Mouse (Mus musculus): ENCODE data around the gene Ell. TPM values are rescaled to one million over a fixed set of nuclear protein-coding genes. Genes with fewer than 3 reads are reported as not detected.

Gene Ell
- polyA plus RNA-seq, 1 experiment = 27.9 TPM

- no peaks in the 10 kb centered on the region for H3K27me3 ChIP-seq (ENCODE audit: control insufficient read depth, insufficient read depth, low read length)
- no peak overlapping the region for H3K4me3 ChIP-seq (replicated peaks; ENCODE audit: insufficient read depth, low read depth, low read length)
- 33% methylated on average over 10 of the region's 10 CpGs for WGBS
- peaks cover 5% of the 10 kb centered on the region; the same call in 1 of the 2 replicates for H3K4me1 ChIP-seq (ENCODE audit: control insufficient read depth, insufficient read depth, low read length)
- H3K27ac ChIP-seq (ENCODE audit: insufficient read depth, low read length) = no peak overlapping the region
- TF ChIP-seq CTCF (IDR thresholded peaks at IDR 0.05; ENCODE audit: borderline replicate concordance, insufficient read depth, low read depth, low read length) (no peak), POLR2A (IDR thresholded peaks at IDR 0.05; ENCODE audit: borderline replicate concordance, insufficient read depth, low read length) (no peak)
- DNase-seq = peak in 1 of 2 experiments; percentile 31
Observed at GRCm38 (mm10) chr8:70600473-70601270, 61.4 kb downstream of the Ell start.

GRCm38 (mm10) chr8:70601271-70601649, 62.0 kb downstream of the Ell start:
- WGBS = 4% methylated on average over 26 of the region's 26 CpGs
- DNase-seq = peak; percentile 80 to 86
- no peak overlapping the region for H3K27ac ChIP-seq (ENCODE audit: insufficient read depth, low read length)
- TF ChIP-seq CTCF (IDR thresholded peaks at IDR 0.05; ENCODE audit: borderline replicate concordance, insufficient read depth, low read depth, low read length) (no peak), POLR2A (IDR thresholded peaks at IDR 0.05; ENCODE audit: borderline replicate concordance, insufficient read depth, low read length) (no peak)
- no peaks in the 10 kb centered on the region for H3K27me3 ChIP-seq (ENCODE audit: control insufficient read depth, insufficient read depth, low read length)
- peaks cover 5% of the 10 kb centered on the region; the same call in 1 of the 2 replicates for H3K4me1 ChIP-seq (ENCODE audit: control insufficient read depth, insufficient read depth, low read length)
- no peak overlapping the region for H3K4me3 ChIP-seq (replicated peaks; ENCODE audit: insufficient read depth, low read depth, low read length)

- peaks cover 10% of the 10 kb centered on the region; the same call in 1 of the 2 replicates for H3K4me1 ChIP-seq (ENCODE audit: control insufficient read depth, insufficient read depth, low read length)
- no peak overlapping the region for H3K4me3 ChIP-seq (replicated peaks; ENCODE audit: insufficient read depth, low read depth, low read length)
- no peaks in the 10 kb centered on the region for H3K27me3 ChIP-seq (ENCODE audit: control insufficient read depth, insufficient read depth, low read length)
- peak in 1 of 2 experiments; percentile 12 for DNase-seq
- TF ChIP-seq POLR2A (IDR thresholded peaks at IDR 0.05; ENCODE audit: borderline replicate concordance, insufficient read depth, low read length) = no peak
- TF ChIP-seq CTCF (IDR thresholded peaks at IDR 0.05; ENCODE audit: borderline replicate concordance, insufficient read depth, low read depth, low read length) = no peak
- WGBS = 93% methylated on average over 13 of the region's 13 CpGs
- H3K27ac ChIP-seq (ENCODE audit: insufficient read depth, low read length) = no peak overlapping the region
Observed at GRCm38 (mm10) chr8:70602139-70602811, 63.0 kb downstream of the Ell start.

- Histone ChIP-seq H3K27me3 (ENCODE audit: control insufficient read depth, insufficient read depth, low read length) (no peaks in the 10 kb centered on the region), H3K4me1 (ENCODE audit: control insufficient read depth, insufficient read depth, low read length) (peaks cover 13% of the 10 kb centered on the region), H3K27ac (ENCODE audit: insufficient read depth, low read length) (no peak overlapping the region), H3K4me3 (replicated peaks; ENCODE audit: insufficient read depth, low read depth, low read length) (no peak overlapping the region)
- WGBS = 72% methylated on average over 7 of the region's 7 CpGs
- TF ChIP-seq CTCF (IDR thresholded peaks at IDR 0.05; ENCODE audit: borderline replicate concordance, insufficient read depth, low read depth, low read length) (no peak), POLR2A (IDR thresholded peaks at IDR 0.05; ENCODE audit: borderline replicate concordance, insufficient read depth, low read length) (no peak)
- peak in 1 of 2 experiments; percentile 16 for DNase-seq
Observed at GRCm38 (mm10) chr8:70604558-70604957, 65.3 kb downstream of the Ell start.

- WGBS = 86% methylated on average over 9 of the region's 9 CpGs
- peaks cover 13% of the 10 kb centered on the region for H3K4me1 ChIP-seq (ENCODE audit: control insufficient read depth, insufficient read depth, low read length)
- H3K4me3 ChIP-seq (replicated peaks; ENCODE audit: insufficient read depth, low read depth, low read length) = no peak overlapping the region
- no peaks in the 10 kb centered on the region for H3K27me3 ChIP-seq (ENCODE audit: control insufficient read depth, insufficient read depth, low read length)
- H3K27ac ChIP-seq (ENCODE audit: insufficient read depth, low read length) = no peak overlapping the region
- TF ChIP-seq CTCF (IDR thresholded peaks at IDR 0.05; ENCODE audit: borderline replicate concordance, insufficient read depth, low read depth, low read length) = no peak
- TF ChIP-seq POLR2A (IDR thresholded peaks at IDR 0.05; ENCODE audit: borderline replicate concordance, insufficient read depth, low read length) = no peak
- DNase-seq = no peak
Observed at GRCm38 (mm10) chr8:70605871-70606779, 66.9 kb downstream of the Ell start.

- H3K27ac ChIP-seq (ENCODE audit: insufficient read depth, low read length) = 0 out of 2 replicates have a peak overlapping the region, but pooled peaks have one; percentile 80
- peak overlapping the region; percentile 97 for H3K4me3 ChIP-seq (replicated peaks; ENCODE audit: insufficient read depth, low read depth, low read length)
- TF ChIP-seq CTCF (IDR thresholded peaks at IDR 0.05; ENCODE audit: borderline replicate concordance, insufficient read depth, low read depth, low read length) (no peak), POLR2A (IDR thresholded peaks at IDR 0.05; ENCODE audit: borderline replicate concordance, insufficient read depth, low read length) (no peak)
- no peaks in the 10 kb centered on the region for H3K27me3 ChIP-seq (ENCODE audit: control insufficient read depth, insufficient read depth, low read length)
- H3K4me1 ChIP-seq (ENCODE audit: control insufficient read depth, insufficient read depth, low read length) = peaks cover 13% of the 10 kb centered on the region
- DNase-seq = peak in 1 of 2 experiments; percentile 49
- 46% methylated on average over 18 of the region's 18 CpGs for WGBS
Observed at GRCm38 (mm10) chr8:70606780-70607602, 67.7 kb downstream of the Ell start.
